Mouse (Mus musculus) cortical plate, adult 2 months (tissue): Measurements from ENCODE around the gene Aak1.

Experiments
- CTCF ChIP-seq: fragments of 200-500 bp; IDR thresholded peaks from 2 replicates; pipeline ENCODE4 v1.5.1; 2011; ENCODE audit warnings: mild to moderate bottlenecking, control low read depth, low read length; ENCODE audit not compliant: insufficient read depth; ENCODE audit errors: extremely low read depth
- POLR2A ChIP-seq: fragments of 200-500 bp; IDR thresholded peaks from 2 replicates; pipeline ENCODE4 v1.6.1; 2011; ENCODE audit warnings: mild to moderate bottlenecking, low read length, control low read depth; ENCODE audit not compliant: insufficient read depth; ENCODE audit errors: extremely low read depth

- TF ChIP-seq CTCF (no peak), POLR2A (no peak)
Measured at GRCm38 (mm10) chr6:86917231-86917630, 67.9 kb downstream of the Aak1 start.
